Mouse (Mus musculus) stomach, embryonic 14.5 days (tissue): ENCODE results near the gene Epb41l2. TPM values are rescaled to one million over a fixed set of nuclear protein-coding genes. Genes with fewer than 3 reads are reported as not detected.

Experiments used
- ATAC-seq: fragments of 200-750 bp; cut with Nextera tagmentation; 2 replicates; pipeline ENCODE4 v1.8.0; 2017; ENCODE audit warnings: low read depth, moderate TSS enrichment; ENCODE audit not compliant: insufficient number of reproducible peaks, insufficient read depth, low FRiP score
- H3K27ac ChIP-seq: fragments of 300-500 bp; sonication (generic); 2 replicates; pipeline ENCODE4 v1.5.1; 2014; ENCODE audit warnings: mild to moderate bottlenecking, low read length, moderate library complexity, mixed read lengths
- H3K27me3 ChIP-seq: fragments of 300-500 bp; sonication (generic); 2 replicates; pipeline ENCODE4 v1.6.1; 2014; ENCODE audit warnings: low read length, control low read depth, mixed read lengths; ENCODE audit not compliant: control insufficient read depth, insufficient read depth
- H3K36me3 ChIP-seq: fragments of 300-500 bp; sonication (generic); 2 replicates; pipeline ENCODE4 v1.6.1; 2014; ENCODE audit warnings: mild to moderate bottlenecking, control low read depth, low read length, moderate library complexity, mixed read lengths; ENCODE audit not compliant: control insufficient read depth, insufficient read depth
- H3K4me1 ChIP-seq: fragments of 300-500 bp; sonication (generic); 2 replicates; pipeline ENCODE4 v1.6.1; 2014; ENCODE audit warnings: low read length, control low read depth, mixed read lengths; ENCODE audit not compliant: control insufficient read depth, insufficient read depth
- H3K4me2 ChIP-seq: fragments of 300-500 bp; sonication (generic); replicated peaks from 2 replicates; pipeline ENCODE4 v1.6.1; 2014; ENCODE audit warnings: low read depth, low read length, control low read depth
- H3K4me3 ChIP-seq: fragments of 300-500 bp; sonication (generic); 2 replicates; pipeline ENCODE4 v1.5.1; 2014; ENCODE audit warnings: low read depth, low read length, control low read depth
- H3K9ac ChIP-seq: fragments of 300-500 bp; sonication (generic); replicated peaks from 2 replicates; pipeline ENCODE4 v1.6.1; 2014; ENCODE audit warnings: low read depth, mild to moderate bottlenecking, control low read depth, low read length, moderate library complexity, mixed read lengths
- H3K9me3 ChIP-seq: fragments of 300-500 bp; sonication (generic); 2 replicates; pipeline ENCODE4 v1.6.1; 2016; ENCODE audit warnings: low read depth, low read length, control low read depth; ENCODE audit not compliant: control insufficient read depth
- WGBS: fragments of 180-500 bp; shearing (Covaris S2); extraction: QIAGEN DNeasy Blood & Tissue Kit; methylation state at CpG from one replicate; pipeline ENCODE4 v1.1.7; 2014; 5-methylcytosine and 5-hydroxymethylcytosine counted together
- polyA plus RNA-seq: library from polyadenylated mRNA; unstranded; fragments of >200 nt; fragmentation: Nextera tagmentation; extraction: Ambion mirVana; gene quantifications from 2 replicates; pipeline ENCODE4 v1.2.1, GENCODE M21; 2014

Epb41l2 gene
- polyA plus RNA-seq, 1 experiment from 2014 or later, result 65.3 TPM

- WGBS, result 32% methylated on average over 4 of the region's 4 CpGs
- H3K36me3 ChIP-seq, result no peaks in the 10 kb centered on the region
- no peak for ATAC-seq
Measured at GRCm38 (mm10) chr10:25552936-25553335, 193.3 kb downstream of the Epb41l2 start.

GRCm38 (mm10) chr10:25571319-25572240, 212.0 kb downstream of the Epb41l2 start:
- H3K9me3 ChIP-seq, result 0 out of 2 replicates have a peak, but pooled peaks cover 4% of the 10 kb centered on the region
- no peak for ATAC-seq
- no peak overlapping the region for H3K9ac ChIP-seq
- no peaks in the 10 kb centered on the region for H3K4me1 ChIP-seq
- H3K4me3 ChIP-seq, result no peak overlapping the region
- no peak overlapping the region for H3K27ac ChIP-seq
- H3K27me3 ChIP-seq, result no peaks in the 10 kb centered on the region
- no peak overlapping the region for H3K4me2 ChIP-seq
- H3K36me3 ChIP-seq, result no peaks in the 10 kb centered on the region
- 68% methylated on average over 9 of the region's 9 CpGs for WGBS

More at GRCm38 (mm10) chr10:25552936-25553335, 193.3 kb downstream of the Epb41l2 start:
- H3K4me3 ChIP-seq, result no peak overlapping the region
- H3K4me2 ChIP-seq, result no peak overlapping the region
- H3K9me3 ChIP-seq, result no peaks in the 10 kb centered on the region
- no peak overlapping the region for H3K27ac ChIP-seq
- no peaks in the 10 kb centered on the region for H3K4me1 ChIP-seq
- H3K9ac ChIP-seq, result no peak overlapping the region
- H3K27me3 ChIP-seq, result no peaks in the 10 kb centered on the region

Other genes starting within 250 kb of the Epb41l2 start
- 23.6 and 30.1 TPM in 2 replicates for gene Akap7, start 51.9 kb upstream of the Epb41l2 start, polyA plus RNA-seq
- not detected in 2 replicates for gene Smlr1, start 176.5 kb downstream of the Epb41l2 start, polyA plus RNA-seq